Mouse (Mus musculus) heart, embryonic 10.5 days (tissue): ENCODE measurements around the gene Nacad. TPM values are rescaled to one million over a fixed set of nuclear protein-coding genes. Genes with fewer than 3 reads are reported as not detected.

Experiments
- DNase-seq: peaks from one replicate; pipeline ENCODE4 v3.0.0-alpha.2; 2017; ENCODE audit warnings: low spot score
- H3K27ac ChIP-seq: fragments of 300-500 bp; sonication (generic); 2 replicates; pipeline ENCODE4 v1.5.1; 2016; ENCODE audit warnings: mild to moderate bottlenecking
- H3K27me3 ChIP-seq: fragments of 300-500 bp; sonication (generic); 2 replicates; pipeline ENCODE4 v1.6.1; 2016; ENCODE audit warnings: mild to moderate bottlenecking; ENCODE audit not compliant: poor library complexity, insufficient read depth, severe bottlenecking
- H3K36me3 ChIP-seq: fragments of 300-500 bp; sonication (generic); 2 replicates; pipeline ENCODE4 v1.6.1; 2016; ENCODE audit warnings: mild to moderate bottlenecking, moderate library complexity
- H3K4me1 ChIP-seq: fragments of 300-500 bp; sonication (generic); 2 replicates; pipeline ENCODE4 v1.6.1; 2016; ENCODE audit warnings: mild to moderate bottlenecking
- H3K4me3 ChIP-seq: fragments of 300-500 bp; sonication (generic); 2 replicates; pipeline ENCODE4 v1.5.1; 2016; ENCODE audit warnings: mild to moderate bottlenecking, moderate library complexity
- H3K9me3 ChIP-seq: fragments of 300-500 bp; sonication (generic); 2 replicates; pipeline ENCODE4 v1.6.1; 2016; ENCODE audit warnings: mild to moderate bottlenecking, moderate library complexity
- WGBS: fragments of 180-500 bp; shearing (Covaris S2); methylation state at CpG from one replicate; pipeline ENCODE4 v1.1.7; 2016; 5-methylcytosine and 5-hydroxymethylcytosine counted together
- polyA plus RNA-seq: library from polyadenylated mRNA; unstranded; fragments of >200 nt; fragmentation: Nextera tagmentation; extraction: Ambion mirVana; gene quantifications from 2 replicates; pipeline ENCODE4 v1.2.1, GENCODE M21; 2016

Nacad gene
- polyA plus RNA-seq, 1 experiment from 2014 or later: 2.9 TPM

GRCm38 (mm10) chr11:6562359-6562758 is 43.5 kb downstream of the Nacad start:
- peaks cover 24% of the 10 kb centered on the region for H3K36me3 ChIP-seq
- 78% methylated on average over 6 of the region's 6 CpGs for WGBS
- no peak for DNase-seq
- no peak overlapping the region for H3K4me3 ChIP-seq
- H3K27ac ChIP-seq: no peak overlapping the region
- H3K9me3 ChIP-seq: no peaks in the 10 kb centered on the region
- H3K4me1 ChIP-seq: peaks cover 18% of the 10 kb centered on the region
- H3K27me3 ChIP-seq: no peaks in the 10 kb centered on the region

DNA sequence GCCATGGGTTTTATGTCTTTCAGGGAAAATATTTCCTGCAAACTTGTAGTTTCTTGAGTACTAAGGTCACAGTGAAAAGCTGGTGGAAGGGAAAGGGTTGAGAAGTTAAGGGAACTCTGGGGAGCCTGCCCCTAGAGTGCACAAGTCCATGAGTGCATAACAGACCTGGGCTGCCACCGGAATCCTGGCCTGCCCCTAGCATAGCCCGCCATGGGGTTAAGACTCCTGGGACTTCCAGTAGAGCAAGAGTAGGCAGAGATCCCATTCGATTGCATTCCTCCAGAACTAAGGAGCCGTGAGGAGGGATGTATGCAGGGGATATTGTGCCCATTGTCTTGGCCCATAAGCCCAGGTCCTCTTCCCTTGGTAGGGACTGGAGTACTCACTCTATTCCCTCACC is 44.4 kb downstream of the Nacad start:
- no peak overlapping the region for H3K27ac ChIP-seq
- H3K9me3 ChIP-seq: no peaks in the 10 kb centered on the region
- no peak overlapping the region for H3K4me3 ChIP-seq
- H3K4me1 ChIP-seq: peaks cover 20% of the 10 kb centered on the region
- H3K27me3 ChIP-seq: no peaks in the 10 kb centered on the region
- H3K36me3 ChIP-seq: peaks cover 32% of the 10 kb centered on the region
- DNase-seq: no peak
- WGBS: 93% methylated on average over 4 of the region's 4 CpGs

GRCm38 (mm10) chr11:6560655-6561360 is 45.0 kb downstream of the Nacad start:
- Histone ChIP-seq H3K4me1 (peaks cover 20% of the 10 kb centered on the region), H3K4me3 (no peak overlapping the region), H3K36me3 (peaks cover 32% of the 10 kb centered on the region), H3K9me3 (no peaks in the 10 kb centered on the region), H3K27me3 (no peaks in the 10 kb centered on the region), H3K27ac (no peak overlapping the region)
- 90% methylated on average over 13 of the region's 13 CpGs for WGBS
- no peak for DNase-seq

- Histone ChIP-seq H3K9me3 (no peaks in the 10 kb centered on the region), H3K27me3 (no peaks in the 10 kb centered on the region), H3K36me3 (peaks cover 28% of the 10 kb centered on the region), H3K4me3 (no peak overlapping the region), H3K27ac (no peak overlapping the region), H3K4me1 (peaks cover 20% of the 10 kb centered on the region)
- no peak for DNase-seq
- WGBS: 89% methylated on average over 2 of the region's 2 CpGs
Measured at GRCm38 (mm10) chr11:6559996-6560395, 45.9 kb downstream of the Nacad start.

- H3K9me3 ChIP-seq: no peaks in the 10 kb centered on the region
- no peak for DNase-seq
- H3K4me3 ChIP-seq: no peak overlapping the region
- H3K36me3 ChIP-seq: peaks cover 21% of the 10 kb centered on the region
- no peak overlapping the region for H3K27ac ChIP-seq
- H3K4me1 ChIP-seq: peaks cover 12% of the 10 kb centered on the region
- WGBS: 74% methylated on average over 3 of the region's 3 CpGs
- no peaks in the 10 kb centered on the region for H3K27me3 ChIP-seq
Measured at GRCm38 (mm10) chr11:6558234-6558633, 47.6 kb downstream of the Nacad start.

GRCm38 (mm10) chr11:6550201-6550600 is 55.7 kb downstream of the Nacad start:
- Histone ChIP-seq H3K36me3 (peaks cover 23% of the 10 kb centered on the region), H3K4me3 (no peak overlapping the region), H3K27me3 (no peaks in the 10 kb centered on the region), H3K9me3 (no peaks in the 10 kb centered on the region), H3K4me1 (peaks cover 8% of the 10 kb centered on the region; the same call in 1 of the 2 replicates), H3K27ac (no peak overlapping the region)
- DNase-seq: no peak
- WGBS: 88% methylated on average over 3 of the region's 3 CpGs

DNA sequence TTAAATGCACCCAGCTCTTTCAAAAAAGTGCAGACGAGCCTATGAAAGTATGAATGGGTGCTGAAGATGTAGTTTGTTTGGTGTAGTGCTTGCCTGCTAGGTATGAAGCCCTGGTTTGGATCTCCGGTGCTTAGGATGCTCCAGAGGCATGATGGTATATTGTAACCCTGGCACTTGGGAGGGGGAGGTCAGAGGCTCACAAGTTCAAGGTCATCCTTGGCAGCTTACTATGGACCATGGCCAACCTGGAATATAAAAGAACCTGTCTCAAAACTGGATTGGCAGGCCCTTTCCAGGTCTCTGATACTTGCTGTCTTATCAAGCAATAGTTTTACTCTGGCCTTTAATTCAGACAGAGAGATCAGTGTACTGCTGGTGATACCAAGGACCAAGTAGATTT is 56.1 kb downstream of the Nacad start:
- 94% methylated on average over 2 of the region's 2 CpGs for WGBS
- no peak overlapping the region for H3K27ac ChIP-seq
- H3K4me3 ChIP-seq: no peak overlapping the region
- peaks cover 8% of the 10 kb centered on the region; the same call in 1 of the 2 replicates for H3K4me1 ChIP-seq
- no peak for DNase-seq
- peaks cover 23% of the 10 kb centered on the region for H3K36me3 ChIP-seq
- no peaks in the 10 kb centered on the region for H3K9me3 ChIP-seq
- no peaks in the 10 kb centered on the region for H3K27me3 ChIP-seq

Other genes with a start within 250 kb of the Nacad start
- 8.1 and 10.2 TPM in 2 replicates for gene Zmiz2, start 217.0 kb downstream of the Nacad start, polyA plus RNA-seq
- 4,882 and 5,148 TPM in 2 replicates for gene Ppia, start 190.6 kb downstream of the Nacad start, polyA plus RNA-seq
- gene H2afv, start 161.6 kb downstream of the Nacad start, polyA plus RNA-seq: 303 and 415 TPM in 2 replicates
- gene Purb, start 130.1 kb downstream of the Nacad start, polyA plus RNA-seq: 21.0 and 24.4 TPM in 2 replicates
- gene Myo1g, start 85.1 kb downstream of the Nacad start, polyA plus RNA-seq: 0.69 and 1.6 TPM in 2 replicates
- gene Ccm2, start 59.2 kb downstream of the Nacad start, polyA plus RNA-seq: 86.1 and 108 TPM in 2 replicates
- 72.1 and 73.8 TPM in 2 replicates for gene Tbrg4, start 20.0 kb upstream of the Nacad start, polyA plus RNA-seq
- gene Wap, start 32.6 kb upstream of the Nacad start, polyA plus RNA-seq: not detected in 2 replicates
- gene Ramp3, start 52.5 kb upstream of the Nacad start, polyA plus RNA-seq: 1.3 and 2.5 TPM in 2 replicates
- gene Gm11983, start 231.6 kb upstream of the Nacad start, polyA plus RNA-seq: not detected in 2 replicates